ENCODE assay signal across 14 mouse cellular contexts in genomic region chr2:32787176-32787575, GRCm38 (mm10). TPM values are rescaled to one million over a fixed set of nuclear protein-coding genes. Genes with fewer than 3 reads are reported as not detected.
A peak's percentile ranks its signal among the peaks of the same experiment; 100 is the strongest.
DNase-seq lines count a peak whose midpoint lies in the region; ATAC-seq and TF ChIP-seq lines count a peak whose summit lies in the region.
"Had no signal": no experiment of that assay in that cellular context is flagged by ENCODE, and none has a peak within 500 bp of the region (broad histone marks: within the 10 kb centered on the region; RNA-seq: fewer than 3 reads in every experiment).

No protein-coding gene starts in this region.

- no peak overlapping the region for H3K4me3 ChIP-seq in small intestine, adult 2 months (ENCODE audit: low read depth, low read length)
- H3K4me3 ChIP-seq: embryonic facial prominence, embryonic 15.5 days had no signal

- no peak; the same call in 1 of the 2 replicates for ATAC-seq in megakaryocyte, adult 5-6 weeks (ENCODE audit: poor library complexity, severe bottlenecking)

- no peak overlapping the region for H3K27ac ChIP-seq in small intestine, adult 2 months (ENCODE audit: insufficient read depth, low read depth, low read length)
- H3K27ac ChIP-seq: embryonic facial prominence, embryonic 15.5 days had no signal

- WGBS in small intestine, adult 2 months = 71% methylated on average over 6 of the region's 6 CpGs

- H3K27me3 ChIP-seq in small intestine, adult 2 months (ENCODE audit: control insufficient read depth, insufficient read depth, low read length) = no peaks in the 10 kb centered on the region
- H3K27me3 ChIP-seq: embryonic facial prominence, embryonic 15.5 days had no signal

- peaks cover 2% of the 10 kb centered on the region; the same call in 1 of the 2 replicates for H3K4me1 ChIP-seq in small intestine, adult 2 months (ENCODE audit: control insufficient read depth, insufficient read depth, insufficient read length, low read length)
- H3K4me1 ChIP-seq: embryonic facial prominence, embryonic 15.5 days had no signal

- peak; percentile 36 for DNase-seq in gastrocnemius, adult 18-20 months (ENCODE audit: low spot score)
- DNase-seq in gastrocnemius, postnatal 4 days (ENCODE audit: low spot score in 2 of 2) = no peak
- DNase-seq in lung, postnatal 10 days = peak; percentile 51
- DNase-seq in lung, adult 18-20 months = no peak
- peak; percentile 55 for DNase-seq in adipocyte (ENCODE audit: low spot score)
- no peak for DNase-seq in thymus, postnatal 14 days
- DNase-seq: kidney, postnatal 4 days had no signal

- no peak for TF ChIP-seq POLR2A in small intestine, adult 2 months (IDR thresholded peaks at IDR 0.05; ENCODE audit: low read depth, low read length)

- H3K36me3 ChIP-seq in small intestine, adult 2 months (ENCODE audit: control insufficient read depth, insufficient read depth, low read length) = no peaks in the 10 kb centered on the region
- H3K36me3 ChIP-seq: embryonic facial prominence, embryonic 15.5 days had no signal

- TF ChIP-seq CTCF in small intestine, adult 2 months (IDR thresholded peaks at IDR 0.05; ENCODE audit: extremely low read depth, insufficient read length, insufficient replicate concordance, low read depth, low read length) = peak; percentile 27; the same call in 1 of the 2 replicates

RNA-seq across cellular contexts. Expression of gene Cfap157, which starts 2.9 kb away (rescaled TPM):
- not detected for total RNA-seq in gastrocnemius, adult 18-20 months (2021)
- not detected for total RNA-seq in gastrocnemius, postnatal 4 days (2021)
- polyA plus RNA-seq in small intestine, adult 2 months (2012; rRNA removed) = 0.06 TPM in 1 of 2 replicates, not detected in the other
- not detected in 2 replicates for total RNA-seq in megakaryocyte, adult 5-6 weeks (2015)
- total RNA-seq in megakaryocyte, adult 5-6 weeks (2017) = not detected in 2 replicates
- polyA plus RNA-seq: neural tube, embryonic 11.5 days had no signal

RNA-seq across cellular contexts. Expression of gene Ptrh1, which starts 11.6 kb away (rescaled TPM):
- total RNA-seq in gastrocnemius, adult 18-20 months (2021) = 1 to 10 TPM; 1.2 to 1.6 TPM
- 1 to 10 TPM; 2.0 to 3.2 TPM for total RNA-seq in gastrocnemius, postnatal 4 days (2021)
- 28.4 and 65.8 TPM in 2 replicates for polyA plus RNA-seq in small intestine, adult 2 months (2012; rRNA removed)
- total RNA-seq in megakaryocyte, adult 5-6 weeks (2015) = 0.57 TPM in 1 of 2 replicates, not detected in the other
- 0.88 and 5.4 TPM in 2 replicates for total RNA-seq in megakaryocyte, adult 5-6 weeks (2017)

RNA-seq across cellular contexts. Expression of gene Ttc16, which starts 11.7 kb away (rescaled TPM):
- total RNA-seq in gastrocnemius, adult 18-20 months (2021) = under 1 TPM in 1 of 2 experiments, not detected in 1; 0.09 TPM
- total RNA-seq in gastrocnemius, postnatal 4 days (2021) = not detected
- 1.0 and 2.3 TPM in 2 replicates for polyA plus RNA-seq in small intestine, adult 2 months (2012; rRNA removed)
- not detected in 2 replicates for total RNA-seq in megakaryocyte, adult 5-6 weeks (2015)
- total RNA-seq in megakaryocyte, adult 5-6 weeks (2017) = not detected in 2 replicates
- total RNA-seq: heart, postnatal 10 days had no signal

RNA-seq across cellular contexts. Expression of gene Tor2a, which starts 30.1 kb away (rescaled TPM):
- total RNA-seq in gastrocnemius, adult 18-20 months (2021) = 1 to 10 TPM; 4.1 to 4.8 TPM
- total RNA-seq in gastrocnemius, postnatal 4 days (2021) = 10 to 100 TPM; 17.8 to 22.4 TPM
- polyA plus RNA-seq in small intestine, adult 2 months (2012; rRNA removed) = 86.2 and 133 TPM in 2 replicates
- total RNA-seq in megakaryocyte, adult 5-6 weeks (2015) = 19.0 and 24.2 TPM in 2 replicates
- total RNA-seq in megakaryocyte, adult 5-6 weeks (2017) = 17.7 and 17.8 TPM in 2 replicates

RNA-seq across cellular contexts. Expression of gene 6330409D20Rik, which starts 46.4 kb away (rescaled TPM):
- not detected for total RNA-seq in gastrocnemius, adult 18-20 months (2021)
- not detected for total RNA-seq in gastrocnemius, postnatal 4 days (2021)
- not detected in 2 replicates for polyA plus RNA-seq in small intestine, adult 2 months (2012; rRNA removed)
- total RNA-seq in megakaryocyte, adult 5-6 weeks (2015) = not detected in 2 replicates
- total RNA-seq in megakaryocyte, adult 5-6 weeks (2017) = not detected in 2 replicates
- total RNA-seq: heart, postnatal 10 days had no signal
- polyA plus RNA-seq: liver, embryonic 16.5 days; urinary bladder, adult 2 months had no signal

Comparison
In these comparisons a context has a peak if more than half of its experiments do, and no peak if none do; other contexts are left out.
1. DNase-seq: peak in gastrocnemius, adult 18-20 months (single experiment), lung, postnatal 10 days (single experiment) and adipocyte (single experiment); none in gastrocnemius, postnatal 4 days (0 of 2), lung, adult 18-20 months (0 of 2) and thymus, postnatal 14 days (single experiment).